8 mouse cellular contexts compared by ENCODE assay signal in genomic region chr1:53312989-53313967, GRCm38 (mm10). TPM values are rescaled to one million over a fixed set of nuclear protein-coding genes. Genes with fewer than 3 reads are reported as not detected.
DNase-seq lines count a peak whose midpoint lies in the region; ATAC-seq and TF ChIP-seq lines count a peak whose summit lies in the region.

TSS of gene Osgepl1 (plus strand) at chr1:53313624.

- H3K4me2 ChIP-seq in hindbrain, embryonic 13.5 days, result peak within 1 kb of the TSS; percentile 65

- H3K4me1 ChIP-seq in hindbrain, embryonic 13.5 days (replicated peaks), result peaks cover 8% of the 10 kb centered on the region

- DNase-seq in Patski (ENCODE audit: low read depth, low spot score), result peak; percentile 28
- DNase-seq in cerebellum, postnatal 14 days, result peak; percentile 90 to 92
- peak; percentile 71 to 80 for DNase-seq in frontal cortex, postnatal 14 days (ENCODE audit: low spot score in 2 of 2)
- peak; percentile 69 to 81 for DNase-seq in layer of hippocampus, postnatal 25 days (ENCODE audit: extremely low spot score in 1 of 2, low spot score in 1 of 2)
- peak; percentile 83 for DNase-seq in lung, postnatal 25 days (ENCODE audit: low spot score)
- peak; percentile 90 for DNase-seq in retina, embryonic 14.5 days (ENCODE audit: low spot score)
- peak; percentile 91 for DNase-seq in thymus, postnatal 4 days

- no peaks in the 10 kb centered on the region for H3K9me3 ChIP-seq in hindbrain, embryonic 13.5 days

- peak; percentile 15 for TF ChIP-seq CTCF in Patski (IDR thresholded peaks at IDR 0.05)

- CTCF ChIA-PET in Patski (lab: Charles Lee), result no interaction called here

- peak within 1 kb of the TSS; percentile 66 for H3K4me3 ChIP-seq in hindbrain, embryonic 13.5 days

- 3% methylated on average over 27 of the region's 27 CpGs for whole genome bisulfite sequencing in hindbrain, embryonic 13.5 days

- peak within 1 kb of the TSS; percentile 80 for H3K9ac ChIP-seq in hindbrain, embryonic 13.5 days

- in situ Hi-C loops in Patski (cut with MboI; ENCODE audit: low pct_unique_long_range_greater_than_20kb), result no loop called here

- ATAC-seq in Patski, result peak; percentile 92
- peak; percentile 99 for ATAC-seq in hindbrain, embryonic 13.5 days (ENCODE audit: low FRiP score)

- POLR2A ChIA-PET in Patski (lab: Charles Lee), result interaction anchor here (1.3 kb wide), 2 partner anchors 9 to 16 kb away, joined by 4 read pairs; partner anchors contain the start of genes Gm28778, Ormdl1 and Pms1

- H3K27ac ChIP-seq in hindbrain, embryonic 13.5 days, result peak within 1 kb of the TSS; percentile 89

- H3K36me3 ChIP-seq in hindbrain, embryonic 13.5 days, result peaks cover 17% of the 10 kb centered on the region

- no peaks in the 10 kb centered on the region for H3K27me3 ChIP-seq in Patski
- H3K27me3 ChIP-seq in hindbrain, embryonic 13.5 days, result no peaks in the 10 kb centered on the region

RNA-seq across cellular contexts. Expression of gene Osgepl1, which starts in this region (rescaled TPM):
- 16.2 TPM for polyA plus RNA-seq in Patski (2021)
- 20.7 and 21.4 TPM in 2 replicates for polyA plus RNA-seq in hindbrain, embryonic 13.5 days (2015; fragmentation: Nextera tagmentation; extraction: Ambion mirVana)
- 10 to 100 TPM; 16.2 to 19.6 TPM for total RNA-seq in layer of hippocampus, postnatal 25 days (2021)

Comparison
In these comparisons a context has a peak if more than half of its experiments do, and no peak if none do; other contexts are left out.
1. Peak in every context shown above with its lines: DNase-seq, ATAC-seq, H3K4me3 ChIP-seq and H3K27ac ChIP-seq.
2. DNase-seq: peak in every context shown above with its lines; median percentile 91 in cerebellum, postnatal 14 days; 91 in thymus, postnatal 4 days; 90 in retina, embryonic 14.5 days; 83 in lung, postnatal 25 days; 76 in frontal cortex, postnatal 14 days; 75 in layer of hippocampus, postnatal 25 days; 28 in Patski.